Mouse (Mus musculus): ENCODE measurements around the gene Fmnl2. TPM values are rescaled to one million over a fixed set of nuclear protein-coding genes. Genes with fewer than 3 reads are reported as not detected.

Gene Fmnl2
- polyA plus RNA-seq, 1 experiment: 2.6 TPM

DNA sequence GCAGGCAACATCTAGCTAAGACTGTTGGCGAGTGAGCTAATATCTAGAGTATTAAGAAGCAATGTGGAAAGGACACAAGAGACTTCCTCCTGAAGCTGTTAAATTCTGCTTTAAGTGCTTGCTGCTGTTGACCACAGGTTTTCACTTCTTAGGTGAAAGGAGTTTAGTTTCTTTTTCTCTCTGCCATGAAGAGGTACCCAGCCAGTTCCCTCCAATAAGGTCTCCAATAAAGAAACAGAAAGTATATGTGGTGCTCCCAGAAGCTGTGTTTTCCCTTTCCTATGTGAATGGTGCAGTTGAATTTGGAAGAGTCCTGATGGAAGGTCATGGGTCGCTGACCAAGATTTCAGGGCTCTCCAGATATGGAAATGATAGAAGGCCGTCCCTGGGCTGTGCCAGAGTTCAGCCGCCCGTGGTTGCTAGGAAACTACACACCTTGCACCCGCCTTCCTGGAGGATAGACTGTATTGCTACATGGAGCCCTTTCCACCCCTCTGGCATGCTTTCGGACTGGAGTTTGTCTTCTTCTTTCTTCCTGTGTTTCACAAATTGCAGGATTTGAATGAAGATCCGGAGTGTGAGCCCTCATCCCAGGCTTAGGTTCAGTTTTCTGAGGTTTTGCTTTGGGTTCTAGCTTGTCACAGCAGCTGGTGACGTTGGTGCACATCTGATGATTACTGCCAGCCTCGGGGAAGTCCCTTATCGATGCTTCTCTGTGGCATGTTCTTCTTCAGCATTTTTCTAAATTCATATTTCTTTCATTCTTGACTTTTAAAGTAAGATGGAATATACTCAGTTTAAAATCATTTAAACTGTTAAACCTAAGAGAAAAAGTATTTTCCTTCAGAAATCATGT is 244.5 kb downstream of the Fmnl2 start:
- Histone ChIP-seq H3ac (ENCODE audit: control insufficient read depth, insufficient read length, low read depth) (no peak overlapping the region), H3K79me3 (ENCODE audit: low read depth) (no peaks in the 10 kb centered on the region), H3K4me3 (ENCODE audit: insufficient read depth, poor library complexity, severe bottlenecking) (no peak overlapping the region), H3K27me3 (ENCODE audit: control insufficient read depth, insufficient read depth, insufficient read length) (no peaks in the 10 kb centered on the region), H3K36me3 (ENCODE audit: control insufficient read depth, insufficient read depth) (peaks cover 4% of the 10 kb centered on the region), H3K79me2 (ENCODE audit: control insufficient read depth, insufficient read depth) (no peaks in the 10 kb centered on the region)
- TF ChIP-seq CTCF (IDR thresholded peaks at IDR 0.05; ENCODE audit: control insufficient read depth, insufficient read depth, insufficient read length) (no peak), MYOG (IDR thresholded peaks at IDR 0.05; ENCODE audit: control insufficient read depth, extremely low read depth, insufficient read length) (no peak), CEBPB (IDR thresholded peaks at IDR 0.05; ENCODE audit: low read depth) (no peak), MYOD1 (IDR thresholded peaks at IDR 0.05; ENCODE audit: control insufficient read depth, insufficient read length, low read depth) (no peak), MAX (IDR thresholded peaks at IDR 0.05) (no peak), USF1 (IDR thresholded peaks at IDR 0.05; ENCODE audit: low read depth) (no peak), FOSL1 (IDR thresholded peaks at IDR 0.05; ENCODE audit: insufficient read depth, low read length, poor library complexity, severe bottlenecking) (no peak)

DNA sequence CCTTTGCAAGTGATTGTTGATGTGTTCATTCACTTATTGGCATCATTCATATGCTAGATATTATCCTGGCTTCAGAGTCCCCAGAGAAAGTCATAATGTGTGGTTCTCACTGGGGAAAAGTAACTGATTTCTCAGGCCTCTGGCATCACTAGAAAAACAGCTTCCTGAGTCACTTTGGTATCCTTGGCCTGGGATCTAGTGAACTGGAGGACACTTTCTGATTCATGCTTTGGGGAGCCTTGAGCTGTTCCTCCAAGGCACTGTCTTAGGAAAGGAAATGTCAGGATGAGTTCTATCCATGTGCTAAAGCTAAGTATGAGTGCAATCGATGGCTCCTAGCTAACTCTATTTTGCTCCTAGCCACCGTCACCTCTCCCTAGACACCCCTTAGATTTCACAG is 245.2 kb downstream of the Fmnl2 start:
- Histone ChIP-seq H3K4me3 (ENCODE audit: insufficient read depth, poor library complexity, severe bottlenecking) (no peak overlapping the region), H3K36me3 (ENCODE audit: control insufficient read depth, insufficient read depth) (peaks cover 4% of the 10 kb centered on the region), H3K27me3 (ENCODE audit: control insufficient read depth, insufficient read depth, insufficient read length) (no peaks in the 10 kb centered on the region), H3ac (ENCODE audit: control insufficient read depth, insufficient read length, low read depth) (no peak overlapping the region), H3K79me2 (ENCODE audit: control insufficient read depth, insufficient read depth) (no peaks in the 10 kb centered on the region), H3K79me3 (ENCODE audit: low read depth) (no peaks in the 10 kb centered on the region)
- TF ChIP-seq CTCF (IDR thresholded peaks at IDR 0.05; ENCODE audit: control insufficient read depth, insufficient read depth, insufficient read length): no peak
- no peak for TF ChIP-seq MYOD1 (IDR thresholded peaks at IDR 0.05; ENCODE audit: control insufficient read depth, insufficient read length, low read depth)
- TF ChIP-seq CEBPB (IDR thresholded peaks at IDR 0.05; ENCODE audit: low read depth): no peak
- no peak for TF ChIP-seq USF1 (IDR thresholded peaks at IDR 0.05; ENCODE audit: low read depth)
- TF ChIP-seq MYOG (IDR thresholded peaks at IDR 0.05; ENCODE audit: control insufficient read depth, extremely low read depth, insufficient read length): no peak
- TF ChIP-seq MAX (IDR thresholded peaks at IDR 0.05): no peak
- TF ChIP-seq FOSL1 (IDR thresholded peaks at IDR 0.05; ENCODE audit: insufficient read depth, low read length, poor library complexity, severe bottlenecking): no peak

- Histone ChIP-seq H3K27me3 (ENCODE audit: control insufficient read depth, insufficient read depth, insufficient read length) (no peaks in the 10 kb centered on the region), H3K79me2 (ENCODE audit: control insufficient read depth, insufficient read depth) (no peaks in the 10 kb centered on the region), H3ac (ENCODE audit: control insufficient read depth, insufficient read length, low read depth) (no peak overlapping the region), H3K79me3 (ENCODE audit: low read depth) (no peaks in the 10 kb centered on the region), H3K36me3 (ENCODE audit: control insufficient read depth, insufficient read depth) (peaks cover 7% of the 10 kb centered on the region), H3K4me3 (ENCODE audit: insufficient read depth, poor library complexity, severe bottlenecking) (no peak overlapping the region)
- no peak for TF ChIP-seq FOSL1 (IDR thresholded peaks at IDR 0.05; ENCODE audit: insufficient read depth, low read length, poor library complexity, severe bottlenecking)
Observed at GRCm38 (mm10) chr2:53105408-53105807, 247.7 kb downstream of the Fmnl2 start.

DNA sequence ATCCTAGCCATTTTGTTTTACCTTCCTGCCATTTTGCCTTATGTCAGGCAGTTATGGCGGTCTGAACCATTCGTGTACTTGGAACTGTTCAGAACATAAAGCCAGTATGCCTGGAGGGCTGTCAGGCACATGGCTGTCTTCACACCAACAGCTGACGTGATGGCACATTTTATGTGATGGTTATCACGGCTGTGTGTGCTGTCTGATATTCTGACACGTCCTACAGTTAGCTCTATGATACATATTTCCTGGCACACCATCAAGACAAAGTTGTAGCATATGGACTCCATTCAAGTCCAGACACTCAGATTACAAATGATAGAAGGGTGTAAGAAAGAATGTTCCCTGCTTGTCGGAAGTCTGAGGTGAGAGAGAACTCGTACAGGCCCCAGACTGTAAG is 248.4 kb downstream of the Fmnl2 start:
- TF ChIP-seq CTCF (IDR thresholded peaks at IDR 0.05; ENCODE audit: control insufficient read depth, insufficient read depth, insufficient read length): no peak
- no peak overlapping the region for H3K4me3 ChIP-seq (ENCODE audit: insufficient read depth, poor library complexity, severe bottlenecking)
- no peaks in the 10 kb centered on the region for H3K79me3 ChIP-seq (ENCODE audit: low read depth)
- H3K27me3 ChIP-seq (ENCODE audit: control insufficient read depth, insufficient read depth, insufficient read length): no peaks in the 10 kb centered on the region
- H3K79me2 ChIP-seq (ENCODE audit: control insufficient read depth, insufficient read depth): no peaks in the 10 kb centered on the region
- peaks cover 8% of the 10 kb centered on the region for H3K36me3 ChIP-seq (ENCODE audit: control insufficient read depth, insufficient read depth)
- H3ac ChIP-seq (ENCODE audit: control insufficient read depth, insufficient read length, low read depth): no peak overlapping the region

DNA sequence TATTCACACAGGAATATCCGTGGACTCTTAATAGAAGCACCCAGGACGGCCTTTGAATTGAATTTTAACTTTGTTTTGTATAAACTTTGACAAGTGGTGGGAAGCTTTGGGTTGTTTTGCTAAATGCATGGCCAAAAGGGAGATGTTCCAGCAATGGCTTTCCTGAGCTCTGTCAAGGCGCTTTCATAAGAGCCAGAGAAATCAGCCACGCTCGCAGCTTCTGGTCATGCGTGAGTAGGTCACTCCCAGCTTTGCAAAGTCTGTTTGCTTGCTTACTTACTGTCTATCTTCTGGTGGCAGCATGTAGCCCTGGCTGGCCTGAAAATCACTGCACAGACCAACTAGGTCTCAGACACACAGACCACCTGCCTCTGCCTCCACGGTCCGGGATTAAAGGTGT is 248.8 kb downstream of the Fmnl2 start:
- Histone ChIP-seq H3K79me2 (ENCODE audit: control insufficient read depth, insufficient read depth) (no peaks in the 10 kb centered on the region), H3K79me3 (ENCODE audit: low read depth) (no peaks in the 10 kb centered on the region), H3ac (ENCODE audit: control insufficient read depth, insufficient read length, low read depth) (no peak overlapping the region), H3K4me3 (ENCODE audit: insufficient read depth, poor library complexity, severe bottlenecking) (no peak overlapping the region), H3K36me3 (ENCODE audit: control insufficient read depth, insufficient read depth) (peaks cover 8% of the 10 kb centered on the region), H3K27me3 (ENCODE audit: control insufficient read depth, insufficient read depth, insufficient read length) (no peaks in the 10 kb centered on the region)
- TF ChIP-seq FOSL1 (IDR thresholded peaks at IDR 0.05; ENCODE audit: insufficient read depth, low read length, poor library complexity, severe bottlenecking): no peak
- TF ChIP-seq MAX (IDR thresholded peaks at IDR 0.05): no peak
- no peak for TF ChIP-seq CEBPB (IDR thresholded peaks at IDR 0.05; ENCODE audit: low read depth)
- TF ChIP-seq MYOD1 (IDR thresholded peaks at IDR 0.05; ENCODE audit: control insufficient read depth, insufficient read length, low read depth): no peak
- TF ChIP-seq CTCF (IDR thresholded peaks at IDR 0.05; ENCODE audit: control insufficient read depth, insufficient read depth, insufficient read length): no peak
- TF ChIP-seq MYOG (IDR thresholded peaks at IDR 0.05; ENCODE audit: control insufficient read depth, extremely low read depth, insufficient read length): no peak
- TF ChIP-seq USF1 (IDR thresholded peaks at IDR 0.05; ENCODE audit: low read depth): no peak

DNA sequence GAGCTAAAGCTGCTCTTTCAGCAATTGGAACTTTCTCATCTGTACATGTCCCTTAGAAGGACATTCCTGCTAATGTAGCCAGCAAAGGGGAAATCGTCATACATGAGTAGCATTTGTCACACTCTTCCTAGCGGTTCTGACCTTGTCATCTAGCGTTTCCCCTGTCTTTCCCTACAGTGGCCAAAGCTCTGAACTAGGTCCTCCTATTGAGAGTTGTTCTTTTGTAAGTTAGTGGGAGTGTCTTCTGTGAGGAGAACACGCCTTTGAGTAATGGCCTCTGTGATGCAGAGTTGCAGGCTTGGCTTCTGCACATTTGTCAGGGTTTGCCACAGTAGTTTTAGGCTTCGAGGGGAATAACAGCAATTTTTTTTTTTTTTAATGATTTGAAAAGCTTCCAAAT is 250.9 kb downstream of the Fmnl2 start:
- H3ac ChIP-seq (ENCODE audit: control insufficient read depth, insufficient read length, low read depth): no peak overlapping the region
- no peaks in the 10 kb centered on the region for H3K79me3 ChIP-seq (ENCODE audit: low read depth)
- H3K36me3 ChIP-seq (ENCODE audit: control insufficient read depth, insufficient read depth): peaks cover 4% of the 10 kb centered on the region
- H3K27me3 ChIP-seq (ENCODE audit: control insufficient read depth, insufficient read depth, insufficient read length): no peaks in the 10 kb centered on the region
- no peak overlapping the region for H3K4me3 ChIP-seq (ENCODE audit: insufficient read depth, poor library complexity, severe bottlenecking)
- TF ChIP-seq FOSL1 (IDR thresholded peaks at IDR 0.05; ENCODE audit: insufficient read depth, low read length, poor library complexity, severe bottlenecking): no peak
- TF ChIP-seq MAX (IDR thresholded peaks at IDR 0.05): no peak
- TF ChIP-seq CEBPB (IDR thresholded peaks at IDR 0.05; ENCODE audit: low read depth): no peak
- TF ChIP-seq MYOD1 (IDR thresholded peaks at IDR 0.05; ENCODE audit: control insufficient read depth, insufficient read length, low read depth): no peak
- no peak for TF ChIP-seq MYOG (IDR thresholded peaks at IDR 0.05; ENCODE audit: control insufficient read depth, extremely low read depth, insufficient read length)
- no peak for TF ChIP-seq USF1 (IDR thresholded peaks at IDR 0.05; ENCODE audit: low read depth)
- no peak for TF ChIP-seq CTCF (IDR thresholded peaks at IDR 0.05; ENCODE audit: control insufficient read depth, insufficient read depth, insufficient read length)
- H3K79me2 ChIP-seq (ENCODE audit: control insufficient read depth, insufficient read depth): no peaks in the 10 kb centered on the region
